In genomic region chr16:17234499-17234895, GRCm38 (mm10) we compare ENCODE assay signal across 8 mouse cellular contexts. TPM values are rescaled to one million over a fixed set of nuclear protein-coding genes. Genes with fewer than 3 reads are reported as not detected.
DNase-seq lines count a peak whose midpoint lies in the region; ATAC-seq and TF ChIP-seq lines count a peak whose summit lies in the region.

No protein-coding gene starts in this region.

- peak overlapping the region; percentile 94; the same call in 1 of the 2 replicates for H3K27ac ChIP-seq in gastrocnemius, adult 2 months
- peak overlapping the region; percentile 98 for H3K27ac ChIP-seq in forebrain, embryonic 10.5 days
- 0 out of 2 replicates have a peak overlapping the region, but pooled peaks have one; percentile 80 for H3K27ac ChIP-seq in liver, embryonic 15.5 days (replicated peaks)

- H3K4me1 ChIP-seq in forebrain, embryonic 10.5 days, result peaks cover 53% of the 10 kb centered on the region
- H3K4me1 ChIP-seq in liver, embryonic 15.5 days (replicated peaks), result peaks cover 68% of the 10 kb centered on the region

- no peak for ATAC-seq in liver, embryonic 15.5 days (ENCODE audit: insufficient read depth)
- ATAC-seq in megakaryocyte-erythroid progenitor cell, adult 5-6 weeks (replicated peaks; ENCODE audit: low FRiP score, low TSS enrichment, poor library complexity, severe bottlenecking), result no peak

- H3K9me3 ChIP-seq in forebrain, embryonic 10.5 days, result peaks cover 7% of the 10 kb centered on the region; the same call in 1 of the 2 replicates
- no peaks in the 10 kb centered on the region for H3K9me3 ChIP-seq in liver, embryonic 15.5 days (replicated peaks)

- intact Hi-C loops in gastrocnemius, adult 2 months (cut with DNase I), result loop anchor here (1.0 kb wide), 1 partner anchor 42 kb away; the partner anchor contains the start of gene Tmem191c

- 0 out of 2 replicates have a peak, but pooled peaks cover 3% of the 10 kb centered on the region for H3K36me3 ChIP-seq in forebrain, embryonic 10.5 days (replicated peaks)
- H3K36me3 ChIP-seq in liver, embryonic 15.5 days (replicated peaks), result no peaks in the 10 kb centered on the region

- peak overlapping the region; percentile 85 for H3K4me3 ChIP-seq in gastrocnemius, adult 2 months
- H3K4me3 ChIP-seq in forebrain, embryonic 10.5 days, result peak overlapping the region; percentile 93
- peak overlapping the region; percentile 86 for H3K4me3 ChIP-seq in liver, embryonic 15.5 days (replicated peaks)

- peaks cover 6% of the 10 kb centered on the region; the same call in 1 of the 2 replicates for H3K27me3 ChIP-seq in forebrain, embryonic 10.5 days (ENCODE audit: poor library complexity, severe bottlenecking)
- H3K27me3 ChIP-seq in liver, embryonic 15.5 days, result peaks cover 14% of the 10 kb centered on the region

- H3K4me2 ChIP-seq in liver, embryonic 15.5 days, result peak overlapping the region; percentile 97

- TF ChIP-seq CTCF in gastrocnemius, adult 2 months (IDR thresholded peaks at IDR 0.05), result no peak

- DNase-seq in gastrocnemius, adult 2 months, result no peak
- no peak for DNase-seq in gastrocnemius, adult 18-20 months (ENCODE audit: low spot score)
- peak; percentile 79 for DNase-seq in ZHBTc4 (ENCODE audit: low read depth, low spot score)
- DNase-seq in forebrain, embryonic 10.5 days (ENCODE audit: extremely low spot score, low spot score), result no peak
- DNase-seq in induced T-regulatory cell, adult 2 months (ENCODE audit: low read depth), result peak; percentile 40
- peak; percentile 61 to 62 for DNase-seq in right cerebral cortex, adult 2 months (ENCODE audit: low spot score in 2 of 2)

- WGBS in forebrain, embryonic 10.5 days, result 3% methylated on average over 12 of the region's 12 CpGs
- 2% methylated on average over 12 of the region's 12 CpGs for WGBS in liver, embryonic 15.5 days (ENCODE audit: insufficient replicate concordance)

- H3K9ac ChIP-seq in liver, embryonic 15.5 days, result peak overlapping the region; percentile 80

RNA-seq across cellular contexts. Expression of gene Hic2, which starts 1.1 kb away (rescaled TPM):
- 1 to 10 TPM; 1.1 to 1.8 TPM for total RNA-seq in gastrocnemius, adult 2 months (2021)
- total RNA-seq in gastrocnemius, adult 18-20 months (2021), result 1 to 10 TPM; 1.4 to 1.7 TPM
- 14.7 and 16.5 TPM in 2 replicates for polyA plus RNA-seq in forebrain, embryonic 10.5 days (2016; fragmentation: Nextera tagmentation; extraction: Ambion mirVana)
- 2.6 and 3.6 TPM in 2 replicates for polyA plus RNA-seq in liver, embryonic 15.5 days (2015; fragmentation: Nextera tagmentation; extraction: Ambion mirVana)
- total RNA-seq in megakaryocyte-erythroid progenitor cell, adult 5-6 weeks (2014; fragmentation: Nextera tagmentation), result 1.6 and 2.1 TPM in 2 replicates
- total RNA-seq in megakaryocyte-erythroid progenitor cell, adult 5-6 weeks (2017), result 1.5 and 1.9 TPM in 2 replicates

RNA-seq across cellular contexts. Expression of gene Rimbp3, which starts 26.1 kb away (rescaled TPM):
- under 1 TPM in 1 of 2 experiments, not detected in 1; 0.05 TPM for total RNA-seq in gastrocnemius, adult 2 months (2021)
- total RNA-seq in gastrocnemius, adult 18-20 months (2021), result under 1 TPM; 0.05 to 0.07 TPM
- polyA plus RNA-seq in forebrain, embryonic 10.5 days (2016; fragmentation: Nextera tagmentation; extraction: Ambion mirVana), result 1.2 and 1.6 TPM in 2 replicates
- 0.06 and 0.09 TPM in 2 replicates for polyA plus RNA-seq in liver, embryonic 15.5 days (2015; fragmentation: Nextera tagmentation; extraction: Ambion mirVana)
- 0.39 and 0.59 TPM in 2 replicates for total RNA-seq in megakaryocyte-erythroid progenitor cell, adult 5-6 weeks (2014; fragmentation: Nextera tagmentation)
- total RNA-seq in megakaryocyte-erythroid progenitor cell, adult 5-6 weeks (2017), result 0.23 TPM in 1 of 2 replicates, not detected in the other

RNA-seq across cellular contexts. Expression of gene Ube2l3, which starts 32.0 kb away (rescaled TPM):
- 100 to 1,000 TPM; 143 to 150 TPM for total RNA-seq in gastrocnemius, adult 2 months (2021)
- total RNA-seq in gastrocnemius, adult 18-20 months (2021), result 100 to 1,000 TPM; 146 to 149 TPM
- polyA plus RNA-seq in forebrain, embryonic 10.5 days (2016; fragmentation: Nextera tagmentation; extraction: Ambion mirVana), result 436 and 440 TPM in 2 replicates
- polyA plus RNA-seq in liver, embryonic 15.5 days (2015; fragmentation: Nextera tagmentation; extraction: Ambion mirVana), result 169 and 186 TPM in 2 replicates
- 154 and 221 TPM in 2 replicates for total RNA-seq in megakaryocyte-erythroid progenitor cell, adult 5-6 weeks (2014; fragmentation: Nextera tagmentation)
- total RNA-seq in megakaryocyte-erythroid progenitor cell, adult 5-6 weeks (2017), result 161 and 163 TPM in 2 replicates

RNA-seq across cellular contexts. Expression of gene Tmem191c, which starts 41.4 kb away (rescaled TPM):
- total RNA-seq in gastrocnemius, adult 2 months (2021), result 1 to 10 TPM in 1 of 2 experiments, under 1 TPM in 1; 0.92 to 1.7 TPM
- total RNA-seq in gastrocnemius, adult 18-20 months (2021), result 1 to 10 TPM in 1 of 2 experiments, under 1 TPM in 1; 0.97 to 1.9 TPM
- 7.8 and 8.8 TPM in 2 replicates for polyA plus RNA-seq in forebrain, embryonic 10.5 days (2016; fragmentation: Nextera tagmentation; extraction: Ambion mirVana)
- polyA plus RNA-seq in liver, embryonic 15.5 days (2015; fragmentation: Nextera tagmentation; extraction: Ambion mirVana), result 3.9 and 4.4 TPM in 2 replicates
- total RNA-seq in megakaryocyte-erythroid progenitor cell, adult 5-6 weeks (2014; fragmentation: Nextera tagmentation), result 9.2 and 19.0 TPM in 2 replicates
- 0.33 and 2.3 TPM in 2 replicates for total RNA-seq in megakaryocyte-erythroid progenitor cell, adult 5-6 weeks (2017)

Comparison
In these comparisons a context has a peak if more than half of its experiments do, and no peak if none do; other contexts are left out.
1. DNase-seq: peak in ZHBTc4 (single experiment), induced T-regulatory cell, adult 2 months (single experiment) and right cerebral cortex, adult 2 months (2 of 2); none in gastrocnemius, adult 2 months (single experiment), gastrocnemius, adult 18-20 months (single experiment) and forebrain, embryonic 10.5 days (single experiment).
2. Peak in every context shown above with its lines, with median percentiles within 50 percentile points of each other: H3K27ac ChIP-seq and H3K4me3 ChIP-seq.